Mouse (Mus musculus) ovary, adult 18-20 months (tissue): ENCODE measurements at regions not wholly inside any gene's neighbourhood (a gene's known extent, or its start where the extent isn't known, plus 50 kb on each side); places are given as distances from the start of the nearest gene placed in this dataset.

Experiments
- DNase-seq: peaks from one replicate; pipeline ENCODE4 v3.0.0; 2022; ENCODE audit warnings: low spot score, mixed read lengths

- no peak for DNase-seq
Observed at GRCm38 (mm10) chr17:73048164-73048563, 59.6 kb upstream of the Lclat1 start.

GRCm38 (mm10) chr17:73052956-73053355 is 54.8 kb upstream of the Lclat1 start:
- no peak for DNase-seq

GRCm38 (mm10) chr17:73053479-73054215 is 54.1 kb upstream of the Lclat1 start:
- DNase-seq = no peak

GRCm38 (mm10) chr17:73054226-73054625 is 53.6 kb upstream of the Lclat1 start:
- no peak for DNase-seq

- DNase-seq = no peak
Observed at GRCm38 (mm10) chr17:73055197-73055596, 52.6 kb upstream of the Lclat1 start.

GRCm38 (mm10) chr17:73055611-73056010 is 52.2 kb upstream of the Lclat1 start:
- no peak for DNase-seq

- no peak for DNase-seq
Observed at GRCm38 (mm10) chr17:73056616-73057015, 51.2 kb upstream of the Lclat1 start.
